Mouse (Mus musculus): ENCODE data around the gene Tbl3. TPM values are rescaled to one million over a fixed set of nuclear protein-coding genes. Genes with fewer than 3 reads are reported as not detected.

Gene Tbl3
- polyA plus RNA-seq, 1 experiment from 2014 or later = 64.4 TPM

Other genes with a start within 250 kb of the Tbl3 start
- gene E4f1, start 237.3 kb downstream of the Tbl3 start, polyA plus RNA-seq (2015; fragmentation: Nextera tagmentation; extraction: Ambion mirVana) = 30.8 and 33.7 TPM in 2 replicates
- gene Pgp, start 237.3 kb downstream of the Tbl3 start, polyA plus RNA-seq (2015; fragmentation: Nextera tagmentation; extraction: Ambion mirVana) = 64.6 and 65.3 TPM in 2 replicates
- gene Bricd5, start 233.8 kb downstream of the Tbl3 start, polyA plus RNA-seq (2015; fragmentation: Nextera tagmentation; extraction: Ambion mirVana) = 0.31 TPM in 1 of 2 replicates, not detected in the other
- 25.0 and 30.5 TPM in 2 replicates for gene Mlst8, start 228.6 kb downstream of the Tbl3 start, polyA plus RNA-seq (2015; fragmentation: Nextera tagmentation; extraction: Ambion mirVana)
- 2.6 and 3.0 TPM in 2 replicates for gene Caskin1, start 219.1 kb downstream of the Tbl3 start, polyA plus RNA-seq (2015; fragmentation: Nextera tagmentation; extraction: Ambion mirVana)
- gene Traf7, start 179.7 kb downstream of the Tbl3 start, polyA plus RNA-seq (2015; fragmentation: Nextera tagmentation; extraction: Ambion mirVana) = 82.7 and 84.2 TPM in 2 replicates
- 8.3 and 11.6 TPM in 2 replicates for gene Rab26, start 173.4 kb downstream of the Tbl3 start, polyA plus RNA-seq (2015; fragmentation: Nextera tagmentation; extraction: Ambion mirVana)
- 27.3 and 29.0 TPM in 2 replicates for gene Pkd1, start 157.8 kb downstream of the Tbl3 start, polyA plus RNA-seq (2015; fragmentation: Nextera tagmentation; extraction: Ambion mirVana)
- 45.4 TPM in 2 replicates for gene Tsc2, start 75.0 kb downstream of the Tbl3 start, polyA plus RNA-seq (2015; fragmentation: Nextera tagmentation; extraction: Ambion mirVana)
- gene Nthl1, start 75.0 kb downstream of the Tbl3 start, polyA plus RNA-seq (2015; fragmentation: Nextera tagmentation; extraction: Ambion mirVana) = 18.7 and 20.3 TPM in 2 replicates
- 51.0 and 53.7 TPM in 2 replicates for gene Slc9a3r2, start 57.3 kb downstream of the Tbl3 start, polyA plus RNA-seq (2015; fragmentation: Nextera tagmentation; extraction: Ambion mirVana)
- gene Npw, start 49.2 kb downstream of the Tbl3 start, polyA plus RNA-seq (2015; fragmentation: Nextera tagmentation; extraction: Ambion mirVana) = 0.30 and 0.46 TPM in 2 replicates
- gene Zfp598, start 38.0 kb downstream of the Tbl3 start, polyA plus RNA-seq (2015; fragmentation: Nextera tagmentation; extraction: Ambion mirVana) = 19.3 and 22.1 TPM in 2 replicates
- 6.3 and 6.9 TPM in 2 replicates for gene Syngr3, start 17.7 kb downstream of the Tbl3 start, polyA plus RNA-seq (2015; fragmentation: Nextera tagmentation; extraction: Ambion mirVana)
- gene Gfer, start 11.5 kb downstream of the Tbl3 start, polyA plus RNA-seq (2015; fragmentation: Nextera tagmentation; extraction: Ambion mirVana) = 40.9 and 44.1 TPM in 2 replicates
- gene Noxo1, start 11.4 kb downstream of the Tbl3 start, polyA plus RNA-seq (2015; fragmentation: Nextera tagmentation; extraction: Ambion mirVana) = 3.2 and 3.5 TPM in 2 replicates
- gene Rnf151, start 10.4 kb upstream of the Tbl3 start, polyA plus RNA-seq (2015; fragmentation: Nextera tagmentation; extraction: Ambion mirVana) = 0.19 TPM in 1 of 2 replicates, not detected in the other
- 1,497 and 1,515 TPM in 2 replicates for gene Rps2, start 10.5 kb upstream of the Tbl3 start, polyA plus RNA-seq (2015; fragmentation: Nextera tagmentation; extraction: Ambion mirVana)
- gene Ndufb10, start 16.8 kb upstream of the Tbl3 start, polyA plus RNA-seq (2015; fragmentation: Nextera tagmentation; extraction: Ambion mirVana) = 238 and 259 TPM in 2 replicates
- 0.15 TPM in 1 of 2 replicates, not detected in the other for gene Rpl3l, start 20.2 kb upstream of the Tbl3 start, polyA plus RNA-seq (2015; fragmentation: Nextera tagmentation; extraction: Ambion mirVana)
- gene Msrb1, start 29.0 kb upstream of the Tbl3 start, polyA plus RNA-seq (2015; fragmentation: Nextera tagmentation; extraction: Ambion mirVana) = 37.0 and 41.4 TPM in 2 replicates
- gene Hs3st6, start 45.3 kb upstream of the Tbl3 start, polyA plus RNA-seq (2015; fragmentation: Nextera tagmentation; extraction: Ambion mirVana) = 1.1 and 1.5 TPM in 2 replicates
- gene Meiob, start 96.6 kb upstream of the Tbl3 start, polyA plus RNA-seq (2015; fragmentation: Nextera tagmentation; extraction: Ambion mirVana) = 0.08 TPM in 1 of 2 replicates, not detected in the other
- 49.1 and 49.3 TPM in 2 replicates for gene Hagh, start 132.5 kb upstream of the Tbl3 start, polyA plus RNA-seq (2015; fragmentation: Nextera tagmentation; extraction: Ambion mirVana)
- gene Fahd1, start 142.7 kb upstream of the Tbl3 start, polyA plus RNA-seq (2015; fragmentation: Nextera tagmentation; extraction: Ambion mirVana) = 34.5 and 35.4 TPM in 2 replicates
- gene Igfals, start 158.3 kb upstream of the Tbl3 start, polyA plus RNA-seq (2015; fragmentation: Nextera tagmentation; extraction: Ambion mirVana) = 3.9 and 4.0 TPM in 2 replicates
- 49.0 and 49.6 TPM in 2 replicates for gene Nubp2, start 178.7 kb upstream of the Tbl3 start, polyA plus RNA-seq (2015; fragmentation: Nextera tagmentation; extraction: Ambion mirVana)
- 32.1 and 32.5 TPM in 2 replicates for gene Spsb3, start 179.0 kb upstream of the Tbl3 start, polyA plus RNA-seq (2015; fragmentation: Nextera tagmentation; extraction: Ambion mirVana)
- gene Eme2, start 187.4 kb upstream of the Tbl3 start, polyA plus RNA-seq (2015; fragmentation: Nextera tagmentation; extraction: Ambion mirVana) = 26.3 and 29.3 TPM in 2 replicates
- 102 and 112 TPM in 2 replicates for gene Mrps34, start 187.5 kb upstream of the Tbl3 start, polyA plus RNA-seq (2015; fragmentation: Nextera tagmentation; extraction: Ambion mirVana)
- 77.5 and 79.8 TPM in 2 replicates for gene Nme3, start 188.8 kb upstream of the Tbl3 start, polyA plus RNA-seq (2015; fragmentation: Nextera tagmentation; extraction: Ambion mirVana)
- 29.2 and 31.3 TPM in 2 replicates for gene Mapk8ip3, start 229.3 kb upstream of the Tbl3 start, polyA plus RNA-seq (2015; fragmentation: Nextera tagmentation; extraction: Ambion mirVana)